Mouse (Mus musculus) embryonic facial prominence, embryonic 11.5 days (tissue): ENCODE data around the gene Mfsd4b4. TPM values are rescaled to one million over a fixed set of nuclear protein-coding genes. Genes with fewer than 3 reads are reported as not detected.
"Not testable (repeated sequence)": the region's sequence is repeated elsewhere in the genome, so short reads cannot be mapped to it uniquely, and the experiment has no call there.

Experiments used
- ATAC-seq: fragments of 200-750 bp; cut with Nextera tagmentation; replicated peaks from 2 replicates; pipeline ENCODE4 v1.8.0; 2017; ENCODE audit warnings: low read depth; ENCODE audit not compliant: insufficient number of reproducible peaks, low FRiP score, low TSS enrichment
- DNase-seq: peaks from one replicate; pipeline ENCODE4 v3.0.0-alpha.2; 2015; ENCODE audit warnings: low spot score
- H3K27ac ChIP-seq: fragments of 300-500 bp; sonication (generic); replicated peaks from 2 replicates; pipeline ENCODE4 v1.5.1; 2014; ENCODE audit warnings: mild to moderate bottlenecking, low read depth, low read length, control low read depth
- H3K27me3 ChIP-seq: fragments of 300-500 bp; sonication (generic); 2 replicates; pipeline ENCODE4 v1.6.1; 2014; ENCODE audit warnings: mild to moderate bottlenecking, low read length, moderate library complexity, mixed read lengths; ENCODE audit not compliant: control insufficient read depth, insufficient read depth
- H3K36me3 ChIP-seq: fragments of 300-500 bp; sonication (generic); replicated peaks from 2 replicates; pipeline ENCODE4 v1.6.1; 2014; ENCODE audit warnings: low read depth, mild to moderate bottlenecking, low read length, moderate library complexity, mixed read lengths; ENCODE audit not compliant: control insufficient read depth, insufficient read depth
- H3K4me1 ChIP-seq: fragments of 300-500 bp; sonication (generic); 2 replicates; pipeline ENCODE4 v1.6.1; 2014; ENCODE audit warnings: low read length, mixed read lengths; ENCODE audit not compliant: control insufficient read depth, insufficient read depth
- H3K4me2 ChIP-seq: fragments of 300-500 bp; sonication (generic); 2 replicates; pipeline ENCODE4 v1.6.1; 2014; ENCODE audit warnings: low read depth, mild to moderate bottlenecking, control low read depth, low read length, moderate library complexity
- H3K4me3 ChIP-seq: fragments of 300-500 bp; sonication (generic); 2 replicates; pipeline ENCODE4 v1.5.1; 2014; ENCODE audit warnings: low read depth, low read length, control low read depth
- H3K9ac ChIP-seq: fragments of 300-500 bp; sonication (generic); replicated peaks from 2 replicates; pipeline ENCODE4 v1.6.1; 2014; ENCODE audit warnings: mild to moderate bottlenecking, control low read depth, low read length
- H3K9me3 ChIP-seq: fragments of 300-500 bp; sonication (generic); replicated peaks from 2 replicates; pipeline ENCODE4 v1.6.1; 2016; ENCODE audit warnings: mild to moderate bottlenecking, low read length, inconsistent platforms, mixed read lengths; ENCODE audit not compliant: control insufficient read depth
- WGBS: fragments of 180-500 bp; shearing (Covaris S2); extraction: QIAGEN DNeasy Blood & Tissue Kit; methylation state at CpG from one replicate; pipeline ENCODE4 v1.1.7; 2014; 5-methylcytosine and 5-hydroxymethylcytosine counted together
- polyA plus RNA-seq: library from polyadenylated mRNA; unstranded; fragments of >200 nt; fragmentation: Nextera tagmentation; extraction: Ambion mirVana; gene quantifications from 2 replicates; pipeline ENCODE4 v1.2.1, GENCODE M21; 2014

Mfsd4b4 gene
- polyA plus RNA-seq = 4.4 TPM in 2 replicates

DNA sequence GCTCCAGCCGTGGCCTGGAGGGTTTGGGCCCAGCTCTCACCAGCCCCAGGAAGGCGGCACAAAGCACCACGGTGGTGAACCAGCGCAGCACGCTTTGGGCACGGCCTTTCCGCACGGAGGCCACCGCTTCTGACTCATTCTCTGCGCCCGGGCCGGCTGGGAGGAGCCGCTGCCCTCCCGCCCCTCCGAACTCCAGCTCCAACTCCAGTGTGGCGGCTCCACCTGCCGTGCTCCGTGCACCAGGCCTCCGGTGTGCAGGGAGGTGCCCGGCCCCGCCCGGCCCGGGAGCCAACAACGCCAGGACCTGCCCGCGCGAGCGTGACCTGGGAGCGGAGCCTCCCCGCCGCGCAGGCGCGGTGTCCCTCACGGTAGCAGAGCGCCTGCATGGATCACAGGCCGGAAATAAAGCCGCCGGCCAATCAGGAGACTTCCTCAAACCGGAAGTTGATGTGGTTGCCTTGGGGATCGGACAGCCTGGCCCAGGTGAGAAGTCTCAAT, at the start of gene Mfsd4b4:
Gene Mfsd4b4, minus strand, starts transcription at position 365 of the 498 bp plus-strand sequence.
- Histone ChIP-seq H3K36me3 (no peaks in the 10 kb centered on the region), H3K27ac (peak within 1 kb of the TSS; percentile 70; the same call in 1 of the 2 replicates), H3K9ac (peak within 1 kb of the TSS; percentile 94), H3K9me3 (no peaks in the 10 kb centered on the region), H3K4me1 (no peaks in the 10 kb centered on the region), H3K27me3 (no peaks in the 10 kb centered on the region), H3K4me2 (peak within 1 kb of the TSS; percentile 87), H3K4me3 (peak within 1 kb of the TSS; percentile 74)
- peak; percentile 97 for ATAC-seq
- peak; percentile 96 for DNase-seq
- under 1% methylated on average over 41 of the region's 41 CpGs for WGBS

DNA sequence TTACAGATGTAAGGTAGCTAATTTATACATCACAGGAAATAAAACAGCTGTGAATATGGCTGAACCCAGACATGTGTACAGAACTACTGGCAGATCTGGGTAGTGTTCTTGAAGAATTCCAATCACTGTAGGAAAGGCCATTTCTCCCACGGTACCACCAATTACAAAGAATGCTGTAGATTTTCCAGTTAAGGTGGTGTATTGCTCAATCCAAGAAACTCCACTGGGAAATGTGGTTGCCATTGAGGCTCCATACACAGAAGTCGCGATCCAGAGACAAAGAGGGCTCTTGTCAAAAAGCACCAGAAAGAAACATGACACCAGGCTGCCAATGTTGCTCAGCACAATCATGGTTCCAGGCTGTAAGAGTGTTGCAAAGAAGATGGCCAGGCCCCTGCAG, 48.2 kb upstream of the Mfsd4b4 start:
- H3K27me3 ChIP-seq, H3K27ac ChIP-seq, H3K4me1 ChIP-seq, DNase-seq, H3K4me3 ChIP-seq, H3K9me3 ChIP-seq, H3K36me3 ChIP-seq, H3K4me2 ChIP-seq, ATAC-seq, H3K9ac ChIP-seq: not testable (repeated sequence)
- 48% methylated on average over 3 of the region's 3 CpGs for WGBS

DNA sequence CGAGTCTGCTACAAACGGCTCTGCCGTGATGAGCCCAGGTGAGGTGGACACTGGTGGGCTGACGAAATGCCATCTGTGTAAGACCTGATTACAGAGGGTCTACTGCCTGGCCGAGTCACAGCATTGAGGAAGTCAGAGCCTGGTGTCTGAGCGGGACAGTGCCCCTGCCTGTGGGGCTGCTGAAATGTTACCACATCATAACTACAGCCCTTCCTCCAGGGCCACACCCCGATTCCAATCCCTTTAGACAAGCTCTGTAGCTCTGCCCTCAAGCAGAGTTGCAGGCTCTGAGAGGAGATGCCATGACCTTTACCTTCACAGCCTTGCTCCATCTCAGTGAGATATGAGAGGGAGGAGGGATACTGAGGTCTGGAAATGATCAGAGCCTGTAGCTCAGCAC, 37.5 kb upstream of the Mfsd4b4 start:
- H3K27me3 ChIP-seq = no peaks in the 10 kb centered on the region
- no peak overlapping the region for H3K27ac ChIP-seq
- ATAC-seq (no peak), DNase-seq (no peak)
- H3K4me3 ChIP-seq = no peak overlapping the region
- no peaks in the 10 kb centered on the region for H3K36me3 ChIP-seq
- no peak overlapping the region for H3K9ac ChIP-seq
- H3K4me2 ChIP-seq = no peak overlapping the region
- WGBS = 76% methylated on average over 7 of the region's 7 CpGs
- no peaks in the 10 kb centered on the region for H3K9me3 ChIP-seq
- H3K4me1 ChIP-seq = no peaks in the 10 kb centered on the region

DNA sequence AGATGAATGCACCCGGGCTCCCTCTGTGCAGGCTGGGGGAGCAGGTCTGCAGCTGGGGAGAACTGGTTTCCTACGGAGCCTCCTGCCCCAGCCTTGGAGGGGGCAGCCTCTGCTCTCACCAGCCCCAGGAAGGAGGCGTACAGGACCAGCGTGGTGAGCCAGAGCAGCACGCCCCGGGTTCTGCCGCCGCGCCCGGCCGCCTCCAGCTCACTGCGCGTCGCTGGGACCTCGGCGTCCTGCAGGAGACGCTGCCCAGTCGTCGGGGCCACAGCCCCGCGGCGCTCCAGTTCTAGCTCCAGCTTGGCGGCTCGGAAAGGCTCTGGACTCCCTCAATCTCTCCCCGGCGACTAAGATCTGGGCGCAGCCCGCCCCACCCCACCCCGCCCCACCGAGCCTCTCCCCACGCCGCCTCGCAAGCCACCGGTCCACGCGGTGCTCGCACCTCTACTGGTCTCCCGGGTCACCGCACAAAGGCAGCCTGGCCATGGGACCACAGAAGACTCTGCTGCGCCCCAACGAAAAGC, 27.6 kb upstream of the Mfsd4b4 start, which contains the start of gene Mfsd4b2:
Gene Mfsd4b2, minus strand, starts transcription at position 308 of the 524 bp plus-strand sequence.
- no peaks in the 10 kb centered on the region for H3K36me3 ChIP-seq
- WGBS = 1% methylated on average over 38 of the region's 41 CpGs
- H3K9ac ChIP-seq = peak within 1 kb of the TSS; percentile 60
- H3K4me3 ChIP-seq = peak within 1 kb of the TSS; percentile 44
- DNase-seq (peak; percentile 52), ATAC-seq (peak; percentile 48; the same call in 1 of the 2 replicates)
- H3K4me1 ChIP-seq = no peaks in the 10 kb centered on the region
- peak within 1 kb of the TSS; percentile 72 for H3K4me2 ChIP-seq
- no peak within 1 kb of the TSS for H3K27ac ChIP-seq
- H3K27me3 ChIP-seq = no peaks in the 10 kb centered on the region; the same call in 1 of the 2 replicates
- H3K9me3 ChIP-seq = no peaks in the 10 kb centered on the region

DNA sequence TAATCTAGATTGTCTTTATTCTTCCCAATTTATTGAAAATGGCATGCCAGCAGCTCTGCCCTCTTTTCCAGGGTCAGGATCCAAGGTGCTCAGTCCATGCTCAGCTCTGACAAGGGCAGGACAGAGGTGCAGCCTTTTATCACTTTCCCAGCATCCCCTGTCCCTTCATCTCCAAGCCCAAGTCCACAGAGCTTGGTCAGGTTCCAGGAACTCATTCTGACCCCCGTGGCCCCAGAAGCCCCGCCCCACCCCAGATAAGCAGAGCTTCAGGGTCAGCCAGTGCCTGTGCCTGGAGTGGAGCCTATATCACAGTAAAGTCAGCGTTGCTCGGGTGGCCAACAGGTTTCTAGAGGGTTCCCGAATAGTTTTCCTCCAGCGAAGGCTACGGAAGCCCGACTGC, 25.5 kb upstream of the Mfsd4b4 start:
- not testable (repeated sequence) for H3K4me2 ChIP-seq, H3K9ac ChIP-seq, H3K4me3 ChIP-seq, H3K9me3 ChIP-seq, H3K27ac ChIP-seq, H3K4me1 ChIP-seq, ATAC-seq, DNase-seq, H3K36me3 ChIP-seq, H3K27me3 ChIP-seq
- 79% methylated on average over 8 of the region's 8 CpGs for WGBS

DNA sequence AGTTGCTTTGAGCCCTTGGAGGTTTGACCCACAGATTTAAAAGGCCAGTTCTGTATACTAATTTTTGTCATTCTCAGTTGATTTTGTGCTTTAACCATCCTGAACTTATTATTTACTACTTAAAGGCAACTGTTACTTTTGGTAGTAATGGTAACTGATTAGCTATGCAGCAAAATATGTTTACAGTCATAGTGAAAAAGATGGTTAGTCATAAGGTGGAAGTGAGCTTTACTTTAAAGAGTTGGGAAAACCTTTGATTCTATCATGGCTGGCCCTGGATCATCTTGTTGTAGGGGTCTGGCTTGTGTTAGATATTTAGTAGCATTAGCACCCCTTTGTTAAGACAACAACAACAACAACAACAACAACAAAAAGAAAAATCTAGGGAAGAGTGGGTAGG, 13.6 kb upstream of the Mfsd4b4 start:
- Histone ChIP-seq H3K9ac (no peak overlapping the region), H3K36me3 (no peaks in the 10 kb centered on the region), H3K9me3 (no peaks in the 10 kb centered on the region), H3K4me2 (no peak overlapping the region), H3K4me3 (no peak overlapping the region), H3K27ac (no peak overlapping the region), H3K4me1 (no peaks in the 10 kb centered on the region), H3K27me3 (no peaks in the 10 kb centered on the region)
- DNase-seq = no peak
- ATAC-seq = no peak

DNA sequence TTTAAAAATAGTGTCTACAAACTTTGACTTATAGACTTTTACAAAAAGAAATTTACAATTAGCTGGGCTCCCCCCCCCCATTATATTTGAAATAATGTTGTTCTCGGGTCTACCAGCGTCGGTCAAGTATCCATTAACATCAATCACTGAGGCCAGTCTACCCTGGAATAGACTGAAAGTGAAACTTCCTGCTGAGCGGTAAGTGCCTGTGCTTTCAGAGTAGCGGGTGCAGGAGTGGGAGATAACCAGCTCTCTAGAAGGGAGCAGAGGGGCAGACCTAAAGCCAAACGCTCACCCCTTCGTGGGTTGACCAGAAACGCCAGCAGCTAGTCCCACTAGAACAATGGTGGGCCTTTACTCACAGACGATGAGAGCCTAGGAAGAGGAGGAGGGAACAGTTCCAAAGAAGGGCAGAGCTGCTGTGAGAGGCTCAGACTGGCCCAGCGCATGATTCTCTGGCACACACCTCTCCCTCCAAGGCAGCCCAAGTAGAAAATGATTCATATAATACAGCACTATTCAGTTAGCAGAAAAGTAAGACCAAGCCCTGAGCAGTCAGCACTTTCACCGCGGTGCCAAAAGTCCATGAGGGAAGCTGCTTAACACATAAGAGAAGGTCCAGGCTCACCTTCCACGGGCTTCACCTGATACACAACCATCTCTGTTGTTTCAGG, 9.9 kb upstream of the Mfsd4b4 start:
- Histone ChIP-seq H3K4me3 (no peak overlapping the region), H3K9ac (no peak overlapping the region), H3K27me3 (no peaks in the 10 kb centered on the region), H3K36me3 (no peaks in the 10 kb centered on the region), H3K4me1 (no peaks in the 10 kb centered on the region), H3K27ac (no peak overlapping the region), H3K4me2 (no peak overlapping the region), H3K9me3 (no peaks in the 10 kb centered on the region)
- no peak for DNase-seq
- WGBS = 68% methylated on average over 13 of the region's 13 CpGs
- no peak for ATAC-seq
